Mouse (Mus musculus) cerebellum, adult 2 months (tissue): ENCODE measurements around the gene Rab39.

Experiments used
- CTCF ChIP-seq: fragments of 200-500 bp; IDR thresholded peaks from 2 replicates; pipeline ENCODE4 v1.5.1; 2011; ENCODE audit warnings: low read depth, mild to moderate bottlenecking, control low read depth, low read length, moderate library complexity, borderline replicate concordance; ENCODE audit not compliant: insufficient read depth
- POLR2A ChIP-seq: fragments of 200-500 bp; IDR thresholded peaks from 2 replicates; pipeline ENCODE4 v1.6.1; 2011; ENCODE audit warnings: low read length, control low read depth, borderline replicate concordance; ENCODE audit not compliant: insufficient read depth

GRCm38 (mm10) chr9:53669680-53670219 lies 36.3 kb downstream of the Rab39 start, which contains the start of gene Cul5:
- TF ChIP-seq CTCF (no peak), POLR2A (no peak)
